Mouse (Mus musculus): Measurements from ENCODE around the gene Zfp865. TPM values are rescaled to one million over a fixed set of nuclear protein-coding genes. Genes with fewer than 3 reads are reported as not detected.
"Not testable (repeated sequence)": the region's sequence is repeated elsewhere in the genome, so short reads cannot be mapped to it uniquely, and the experiment has no call there.

The Zfp865 gene
- total and polyA plus RNA-seq, 3 experiments, result 13.8 to 16.9 (median 13.9) TPM

GRCm38 (mm10) chr7:5073586-5073985 is 53.4 kb downstream of the Zfp865 start:
- DNase-seq, result no peak
- H3K79me2 ChIP-seq (replicated peaks; ENCODE audit: control insufficient read depth, insufficient read depth, low read length), result peaks cover 2% of the 10 kb centered on the region
- no peak overlapping the region for H3K27ac ChIP-seq
- WGBS, result 67% methylated on average over 1 of the region's 1 CpGs
- H3K27me3 ChIP-seq (ENCODE audit: control insufficient read depth, insufficient read depth, low read length), result no peaks in the 10 kb centered on the region
- TF ChIP-seq EP300 (IDR thresholded peaks at IDR 0.05; ENCODE audit: insufficient read depth, low read depth, low read length) (no peak), POLR2A (IDR thresholded peaks at IDR 0.05; ENCODE audit: insufficient read depth, low read depth, low read length) (no peak), CTCF (IDR thresholded peaks at IDR 0.05) (no peak)
- peaks cover 15% of the 10 kb centered on the region for H3K36me3 ChIP-seq (ENCODE audit: control insufficient read depth, insufficient read depth, low read length)
- no peak overlapping the region for H3K4me3 ChIP-seq
- no peak overlapping the region for H3K9ac ChIP-seq (ENCODE audit: low read depth, low read length)
- intact Hi-C loops (cut with DNase I), result no loop called here
- H3K4me1 ChIP-seq (ENCODE audit: control insufficient read depth, insufficient read depth, low read length), result no peaks in the 10 kb centered on the region

- H3K4me1 ChIP-seq (ENCODE audit: control insufficient read depth, insufficient read depth, low read length), result no peaks in the 10 kb centered on the region
- H3K27ac ChIP-seq, result no peak overlapping the region
- H3K9ac ChIP-seq (ENCODE audit: low read depth, low read length), result no peak overlapping the region
- H3K79me2 ChIP-seq (replicated peaks; ENCODE audit: control insufficient read depth, insufficient read depth, low read length), result peaks cover 2% of the 10 kb centered on the region
- no peaks in the 10 kb centered on the region for H3K27me3 ChIP-seq (ENCODE audit: control insufficient read depth, insufficient read depth, low read length)
- 90% methylated on average over 5 of the region's 5 CpGs for WGBS
- no peak overlapping the region for H3K4me3 ChIP-seq
- TF ChIP-seq EP300 (IDR thresholded peaks at IDR 0.05; ENCODE audit: insufficient read depth, low read depth, low read length) (no peak), CTCF (IDR thresholded peaks at IDR 0.05) (no peak), POLR2A (IDR thresholded peaks at IDR 0.05; ENCODE audit: insufficient read depth, low read depth, low read length) (no peak)
- intact Hi-C loops (cut with DNase I), result no loop called here
- DNase-seq, result no peak
- H3K36me3 ChIP-seq (ENCODE audit: control insufficient read depth, insufficient read depth, low read length), result peaks cover 12% of the 10 kb centered on the region
These were observed 54.8 kb downstream of the Zfp865 start for GRCm38 (mm10) chr7:5074984-5075383.

GRCm38 (mm10) chr7:5076931-5077330 is 56.8 kb downstream of the Zfp865 start:
- Histone ChIP-seq H3K9ac (ENCODE audit: low read depth, low read length) (no peak overlapping the region), H3K4me1 (ENCODE audit: control insufficient read depth, insufficient read depth, low read length) (peaks cover 1% of the 10 kb centered on the region), H3K79me2 (replicated peaks; ENCODE audit: control insufficient read depth, insufficient read depth, low read length) (peaks cover 1% of the 10 kb centered on the region), H3K4me3 (no peak overlapping the region), H3K36me3 (ENCODE audit: control insufficient read depth, insufficient read depth, low read length) (peaks cover 13% of the 10 kb centered on the region), H3K27ac (no peak overlapping the region), H3K27me3 (ENCODE audit: control insufficient read depth, insufficient read depth, low read length) (no peaks in the 10 kb centered on the region)
- DNase-seq, result no peak
- intact Hi-C loops (cut with DNase I), result no loop called here
- TF ChIP-seq CTCF (IDR thresholded peaks at IDR 0.05) (no peak), POLR2A (IDR thresholded peaks at IDR 0.05; ENCODE audit: insufficient read depth, low read depth, low read length) (no peak), EP300 (IDR thresholded peaks at IDR 0.05; ENCODE audit: insufficient read depth, low read depth, low read length) (no peak)
- 75% methylated on average over 2 of the region's 2 CpGs for WGBS

- H3K9ac ChIP-seq (ENCODE audit: low read depth, low read length), result peak overlapping the region; percentile 45
- DNase-seq; H3K4me1 ChIP-seq (ENCODE audit: control insufficient read depth, insufficient read depth, low read length); H3K27me3 ChIP-seq (ENCODE audit: control insufficient read depth, insufficient read depth, low read length); H3K79me2 ChIP-seq (replicated peaks; ENCODE audit: control insufficient read depth, insufficient read depth, low read length): not testable (repeated sequence)
- H3K4me3 ChIP-seq, result peak overlapping the region; percentile 95
- WGBS, result 35% methylated on average over 10 of the region's 13 CpGs
- peak overlapping the region; percentile 96 for H3K27ac ChIP-seq
- H3K36me3 ChIP-seq (ENCODE audit: control insufficient read depth, insufficient read depth, low read length), result peaks cover 17% of the 10 kb centered on the region
- intact Hi-C loops (cut with DNase I), result loop anchor here (1.0 kb wide), 1 partner anchor 46 kb away; the partner anchor contains the start of gene Rasl2-9
These were observed 59.3 kb downstream of the Zfp865 start for GRCm38 (mm10) chr7:5079365-5080009.

GRCm38 (mm10) chr7:5080010-5080751 is 60.0 kb downstream of the Zfp865 start, which contains the start of gene Epn1:
Gene Epn1, plus strand, starts transcription at chr7:5080235.
- under 1% methylated on average over 67 of the region's 81 CpGs for WGBS
- DNase-seq, result peak; percentile 96 to 98
- Histone ChIP-seq H3K79me2 (replicated peaks; ENCODE audit: control insufficient read depth, insufficient read depth, low read length) (peaks cover 7% of the 10 kb centered on the region), H3K36me3 (ENCODE audit: control insufficient read depth, insufficient read depth, low read length) (peaks cover 24% of the 10 kb centered on the region), H3K27ac (peak within 1 kb of the TSS; percentile 96), H3K27me3 (ENCODE audit: control insufficient read depth, insufficient read depth, low read length) (no peaks in the 10 kb centered on the region), H3K4me1 (ENCODE audit: control insufficient read depth, insufficient read depth, low read length) (peaks cover 6% of the 10 kb centered on the region), H3K9ac (ENCODE audit: low read depth, low read length) (peak within 1 kb of the TSS; percentile 91), H3K4me3 (peak within 1 kb of the TSS; percentile 95)
- TF ChIP-seq EP300 (IDR thresholded peaks at IDR 0.05; ENCODE audit: insufficient read depth, low read depth, low read length) (peak; percentile 91), CTCF (IDR thresholded peaks at IDR 0.05) (no peak), POLR2A (IDR thresholded peaks at IDR 0.05; ENCODE audit: insufficient read depth, low read depth, low read length) (peak; percentile 86)
- intact Hi-C loops (cut with DNase I), result loop anchor here (1.0 kb wide), 1 partner anchor 45 kb away; the partner anchor contains the start of gene Rasl2-9

- TF ChIP-seq CTCF (IDR thresholded peaks at IDR 0.05) (no peak), POLR2A (IDR thresholded peaks at IDR 0.05; ENCODE audit: insufficient read depth, low read depth, low read length) (no peak), EP300 (IDR thresholded peaks at IDR 0.05; ENCODE audit: insufficient read depth, low read depth, low read length) (no peak)
- WGBS, result 3% methylated on average over 6 of the region's 6 CpGs
- H3K27ac ChIP-seq, result peak overlapping the region; percentile 96
- H3K4me1 ChIP-seq (ENCODE audit: control insufficient read depth, insufficient read depth, low read length), result peaks cover 8% of the 10 kb centered on the region
- H3K4me3 ChIP-seq, result peak overlapping the region; percentile 95
- peaks cover 26% of the 10 kb centered on the region for H3K36me3 ChIP-seq (ENCODE audit: control insufficient read depth, insufficient read depth, low read length)
- peaks cover 9% of the 10 kb centered on the region for H3K79me2 ChIP-seq (replicated peaks; ENCODE audit: control insufficient read depth, insufficient read depth, low read length)
- intact Hi-C loops (cut with DNase I), result loop anchor here (1.0 kb wide), 1 partner anchor 44 kb away; the partner anchor contains the start of gene Rasl2-9
- DNase-seq, result no peak
- H3K27me3 ChIP-seq (ENCODE audit: control insufficient read depth, insufficient read depth, low read length), result no peaks in the 10 kb centered on the region
- peak overlapping the region; percentile 91 for H3K9ac ChIP-seq (ENCODE audit: low read depth, low read length)
These were observed 60.6 kb downstream of the Zfp865 start for GRCm38 (mm10) chr7:5080815-5081214.

Data from heart, adult 2 months (tissue).